Mouse (Mus musculus): ENCODE measurements around the gene Smyd1.
"Not testable (repeated sequence)": the region's sequence is repeated elsewhere in the genome, so short reads cannot be mapped to it uniquely, and the experiment has no call there.

DNA sequence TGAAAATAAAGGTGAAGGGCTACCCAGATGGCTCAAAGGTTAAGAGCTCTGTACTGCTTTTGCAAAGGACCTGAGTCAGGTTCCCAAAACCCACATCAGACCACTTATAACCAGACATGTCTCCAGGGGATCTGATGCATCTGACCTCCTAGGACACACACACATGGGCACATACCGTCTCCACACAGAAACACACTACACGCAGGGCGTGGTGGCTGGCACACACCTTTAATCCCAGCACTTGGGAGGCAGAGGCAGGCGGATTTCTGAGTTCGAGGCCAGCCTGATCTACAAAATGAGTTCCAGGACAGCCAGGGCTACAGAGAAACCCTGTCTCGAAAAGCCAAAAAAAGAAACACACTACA, 52.4 kb downstream of the Smyd1 start:
- TF ChIP-seq CTCF (IDR thresholded peaks at IDR 0.05; ENCODE audit: low read depth); EP300 (optimal IDR thresholded peaks at IDR 0.05): not testable (repeated sequence)
